Mouse (Mus musculus) kidney, embryonic 15.5 days (tissue): ENCODE measurements at regions not wholly inside any gene's neighbourhood (a gene's known extent, or its start where the extent isn't known, plus 50 kb on each side); places are given as distances from the start of the nearest gene placed in this dataset.

ENCODE experiments used
- ATAC-seq: fragments of 200-750 bp; cut with Nextera tagmentation; replicated peaks from 2 replicates; pipeline ENCODE4 v1.8.0; 2017; ENCODE audit warnings: moderate TSS enrichment; ENCODE audit not compliant: low FRiP score
- H3K27ac ChIP-seq: fragments of 300-500 bp; sonication (generic); 2 replicates; pipeline ENCODE4 v1.5.1; 2015; ENCODE audit warnings: mild to moderate bottlenecking, inconsistent platforms
- H3K27me3 ChIP-seq: fragments of 300-500 bp; sonication (generic); 2 replicates; pipeline ENCODE4 v1.6.1; 2015; ENCODE audit warnings: inconsistent platforms
- H3K36me3 ChIP-seq: fragments of 300-500 bp; sonication (generic); 2 replicates; pipeline ENCODE4 v1.6.1; 2015; ENCODE audit warnings: inconsistent platforms
- H3K4me1 ChIP-seq: fragments of 300-500 bp; sonication (generic); 2 replicates; pipeline ENCODE4 v1.6.1; 2015; ENCODE audit warnings: inconsistent platforms
- H3K4me2 ChIP-seq: fragments of 300-500 bp; sonication (generic); 2 replicates; pipeline ENCODE4 v1.6.1; 2015; ENCODE audit warnings: moderate library complexity, mild to moderate bottlenecking, inconsistent platforms
- H3K4me3 ChIP-seq: fragments of 300-500 bp; sonication (generic); replicated peaks from 2 replicates; pipeline ENCODE4 v1.5.1; 2015; ENCODE audit warnings: mild to moderate bottlenecking, inconsistent platforms
- H3K9ac ChIP-seq: fragments of 300-500 bp; sonication (generic); 2 replicates; pipeline ENCODE4 v1.6.1; 2015; ENCODE audit warnings: mild to moderate bottlenecking, inconsistent platforms
- H3K9me3 ChIP-seq: fragments of 300-500 bp; sonication (generic); replicated peaks from 2 replicates; pipeline ENCODE4 v1.6.1; 2016; ENCODE audit warnings: inconsistent platforms
- whole genome bisulfite sequencing: fragments of 180-500 bp; shearing (Covaris S2); methylation state at CpG from one replicate; pipeline ENCODE4 v1.1.7; 2015; ENCODE audit warnings: mixed read lengths; 5-methylcytosine and 5-hydroxymethylcytosine counted together

DNA sequence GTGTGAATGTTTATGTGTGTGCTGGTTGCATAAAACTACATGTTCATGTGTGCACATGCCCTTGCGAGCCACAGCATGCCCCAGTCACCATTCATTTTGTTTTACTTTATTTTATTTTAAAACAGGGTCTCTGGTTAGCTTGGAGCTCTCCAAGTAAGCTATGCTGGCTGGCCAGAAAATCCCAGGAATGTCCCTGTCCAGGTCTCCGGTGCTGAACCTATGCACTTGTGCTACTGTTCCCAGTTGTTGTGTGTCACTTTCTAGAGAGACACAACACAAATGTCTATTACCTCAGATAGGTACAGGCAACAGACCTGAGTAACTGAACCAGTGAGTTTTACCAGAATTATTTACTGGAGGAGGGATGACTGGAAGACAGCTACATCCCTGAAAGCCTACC lies 530.4 kb upstream of the Castor2 start:
- no peaks in the 10 kb centered on the region for H3K9me3 ChIP-seq
- 85% methylated on average over 2 of the region's 2 CpGs for WGBS
- ATAC-seq: no peak
- H3K4me3 ChIP-seq: no peak overlapping the region
- H3K4me2 ChIP-seq: no peak overlapping the region
- no peak overlapping the region for H3K9ac ChIP-seq
- no peak overlapping the region for H3K27ac ChIP-seq
- H3K36me3 ChIP-seq: no peaks in the 10 kb centered on the region
- no peaks in the 10 kb centered on the region for H3K27me3 ChIP-seq
- no peaks in the 10 kb centered on the region for H3K4me1 ChIP-seq

DNA sequence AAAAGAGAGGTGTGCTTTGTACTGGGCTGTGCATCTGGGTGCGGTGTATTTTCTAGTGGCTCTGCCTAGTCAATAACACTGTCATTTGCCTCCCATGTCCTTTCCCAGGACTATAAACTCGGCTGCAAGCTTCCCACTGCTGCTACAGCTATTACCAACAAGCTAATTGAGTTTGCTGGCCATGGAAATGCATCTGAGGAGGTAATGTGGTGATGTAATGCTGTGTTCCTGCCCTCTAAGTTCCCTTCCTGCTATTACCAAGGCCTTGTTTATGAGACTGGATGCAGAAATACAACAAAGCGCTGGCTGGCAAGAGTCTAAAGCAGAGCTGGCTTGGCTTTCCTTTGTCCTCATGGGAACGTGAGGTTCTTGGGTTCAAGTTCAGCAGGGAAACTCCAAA lies 533.0 kb upstream of the Castor2 start:
- no peak for ATAC-seq
- WGBS: 65% methylated on average over 4 of the region's 4 CpGs
- H3K27me3 ChIP-seq: no peaks in the 10 kb centered on the region

DNA sequence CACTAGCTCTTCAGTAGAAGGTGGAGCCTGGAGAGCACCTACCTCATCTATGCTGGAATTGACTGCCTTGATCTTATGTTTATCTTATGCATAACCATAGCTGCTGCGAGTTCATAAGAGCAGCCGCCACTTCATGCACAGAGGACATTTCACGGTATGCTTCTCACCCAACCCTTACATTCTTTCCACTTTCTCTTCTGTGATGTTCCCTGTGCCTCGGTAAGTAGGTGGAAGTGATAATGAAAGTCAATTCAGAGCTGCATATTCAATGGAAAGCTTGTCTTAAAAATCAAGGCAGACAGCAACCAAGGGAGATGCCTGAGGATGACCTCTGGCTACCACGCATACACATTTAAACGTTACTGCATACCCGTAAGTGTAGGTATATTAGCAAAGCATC lies 548.9 kb upstream of the Castor2 start:
- H3K4me2 ChIP-seq: no peak overlapping the region
- no peaks in the 10 kb centered on the region for H3K9me3 ChIP-seq
- H3K9ac ChIP-seq: no peak overlapping the region
- no peak for ATAC-seq
- no peak overlapping the region for H3K4me3 ChIP-seq
- no peaks in the 10 kb centered on the region for H3K27me3 ChIP-seq
- no peaks in the 10 kb centered on the region for H3K36me3 ChIP-seq
- H3K27ac ChIP-seq: no peak overlapping the region
- 85% methylated on average over 7 of the region's 7 CpGs for WGBS
- no peaks in the 10 kb centered on the region for H3K4me1 ChIP-seq

More for the DNA sequence above, 533.0 kb upstream of the Castor2 start:
- no peaks in the 10 kb centered on the region for H3K9me3 ChIP-seq
- H3K4me1 ChIP-seq: no peaks in the 10 kb centered on the region
- no peaks in the 10 kb centered on the region for H3K36me3 ChIP-seq
- no peak overlapping the region for H3K4me3 ChIP-seq
- H3K4me2 ChIP-seq: no peak overlapping the region
- no peak overlapping the region for H3K9ac ChIP-seq
- no peak overlapping the region for H3K27ac ChIP-seq

DNA sequence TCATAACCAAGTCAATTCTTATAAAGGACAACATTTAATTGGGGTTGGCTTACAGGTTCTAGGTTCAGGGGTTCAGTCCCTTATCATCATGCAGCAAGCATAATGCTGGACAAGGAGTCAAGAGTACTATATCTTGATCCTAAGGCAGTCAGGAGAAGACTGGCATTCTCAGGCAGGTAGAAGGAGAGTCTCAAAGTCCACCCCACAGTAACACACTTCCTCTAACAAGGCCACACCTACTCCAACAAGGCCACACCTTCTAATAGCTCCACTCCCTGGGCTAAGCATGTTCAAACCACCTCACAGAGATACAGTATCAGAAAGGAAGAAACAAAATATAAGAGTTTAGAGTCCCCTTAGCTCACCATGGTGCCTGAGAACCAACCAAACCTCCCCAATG lies 557.3 kb upstream of the Castor2 start:
- no peaks in the 10 kb centered on the region for H3K27me3 ChIP-seq
- no peak overlapping the region for H3K9ac ChIP-seq
- no peaks in the 10 kb centered on the region for H3K36me3 ChIP-seq
- H3K4me2 ChIP-seq: no peak overlapping the region
- no peaks in the 10 kb centered on the region for H3K4me1 ChIP-seq
- no peak overlapping the region for H3K4me3 ChIP-seq
- H3K9me3 ChIP-seq: no peaks in the 10 kb centered on the region
- no peak for ATAC-seq
- no peak overlapping the region for H3K27ac ChIP-seq

DNA sequence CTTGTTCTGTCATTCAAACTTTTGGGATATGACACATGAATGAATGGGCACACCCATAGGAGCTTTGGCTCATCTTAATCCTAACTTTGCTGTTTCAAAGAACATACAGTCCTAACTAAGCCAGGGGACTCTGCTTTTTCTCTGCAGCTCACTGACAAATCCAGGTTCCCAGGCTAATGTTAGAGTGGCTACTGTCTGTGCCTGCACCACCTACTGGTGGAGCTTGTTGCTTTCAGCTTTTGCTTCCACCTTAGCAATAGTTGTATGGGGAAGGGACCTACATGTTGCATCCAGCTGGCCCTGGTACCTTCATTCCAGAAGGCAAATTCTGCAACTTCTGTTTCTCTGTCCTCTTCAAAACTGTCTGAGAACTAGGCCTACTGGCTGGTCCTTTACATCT lies 566.8 kb upstream of the Castor2 start:
- no peak overlapping the region for H3K9ac ChIP-seq
- no peaks in the 10 kb centered on the region for H3K9me3 ChIP-seq
- ATAC-seq: no peak

DNA sequence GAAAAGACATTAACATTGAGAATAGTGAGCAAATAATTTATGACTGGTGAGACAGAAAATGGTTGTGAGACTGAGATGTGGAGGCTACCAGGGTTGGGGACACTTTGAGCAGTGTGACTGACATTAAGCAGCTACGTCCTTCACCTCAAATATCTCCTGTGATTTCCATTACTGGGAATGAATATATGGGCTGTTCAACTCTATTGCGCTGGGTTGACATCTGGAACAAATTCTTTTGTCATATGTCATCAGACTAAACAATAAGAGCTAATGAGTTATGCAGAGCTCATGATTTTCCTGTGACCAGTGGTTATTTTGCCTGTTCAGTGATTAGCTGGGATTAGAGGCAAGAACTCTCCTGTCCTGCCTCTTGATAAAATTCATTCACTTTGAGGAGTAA lies 593.9 kb upstream of the Castor2 start:
- Histone ChIP-seq H3K4me3 (no peak overlapping the region), H3K27me3 (no peaks in the 10 kb centered on the region), H3K4me2 (no peak overlapping the region), H3K36me3 (no peaks in the 10 kb centered on the region), H3K4me1 (no peaks in the 10 kb centered on the region), H3K9ac (no peak overlapping the region), H3K27ac (no peak overlapping the region), H3K9me3 (no peaks in the 10 kb centered on the region)
- WGBS: 60% methylated on average over 2 of the region's 2 CpGs
- ATAC-seq: no peak

More for the DNA sequence above, 566.8 kb upstream of the Castor2 start:
- Histone ChIP-seq H3K27ac (no peak overlapping the region), H3K27me3 (no peaks in the 10 kb centered on the region), H3K36me3 (no peaks in the 10 kb centered on the region), H3K4me1 (no peaks in the 10 kb centered on the region), H3K4me3 (no peak overlapping the region), H3K4me2 (no peak overlapping the region)

DNA sequence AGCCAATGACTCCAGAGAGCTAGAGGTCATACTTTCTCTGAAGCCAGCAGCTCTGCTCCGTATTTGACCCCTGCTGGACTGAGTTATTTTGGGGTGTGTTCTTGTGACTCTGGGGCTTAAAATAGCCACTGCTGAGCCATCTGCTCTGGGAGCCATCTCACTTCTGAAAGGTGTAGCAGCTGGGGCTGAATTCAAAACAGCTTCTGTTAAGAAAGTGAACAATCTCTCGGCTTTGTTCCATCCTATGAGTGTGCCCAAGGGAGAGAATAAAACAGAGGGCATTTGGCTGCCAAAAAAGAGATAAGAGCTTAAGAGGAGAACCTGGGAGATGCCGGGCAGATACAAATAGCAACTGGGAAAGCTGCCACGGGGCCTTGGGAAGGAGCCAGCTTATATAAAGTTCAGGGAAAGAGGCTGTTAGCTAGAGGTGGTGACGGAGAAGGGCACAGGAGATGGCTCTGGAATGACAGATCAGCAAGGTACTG lies 611.7 kb upstream of the Castor2 start:
- no peaks in the 10 kb centered on the region for H3K27me3 ChIP-seq
- ATAC-seq: no peak
- H3K4me3 ChIP-seq: no peak overlapping the region
- H3K36me3 ChIP-seq: no peaks in the 10 kb centered on the region
- H3K4me1 ChIP-seq: no peaks in the 10 kb centered on the region
- no peak overlapping the region for H3K27ac ChIP-seq
- no peaks in the 10 kb centered on the region for H3K9me3 ChIP-seq
- H3K9ac ChIP-seq: no peak overlapping the region
- 51% methylated on average over 5 of the region's 5 CpGs for WGBS
- no peak overlapping the region for H3K4me2 ChIP-seq

DNA sequence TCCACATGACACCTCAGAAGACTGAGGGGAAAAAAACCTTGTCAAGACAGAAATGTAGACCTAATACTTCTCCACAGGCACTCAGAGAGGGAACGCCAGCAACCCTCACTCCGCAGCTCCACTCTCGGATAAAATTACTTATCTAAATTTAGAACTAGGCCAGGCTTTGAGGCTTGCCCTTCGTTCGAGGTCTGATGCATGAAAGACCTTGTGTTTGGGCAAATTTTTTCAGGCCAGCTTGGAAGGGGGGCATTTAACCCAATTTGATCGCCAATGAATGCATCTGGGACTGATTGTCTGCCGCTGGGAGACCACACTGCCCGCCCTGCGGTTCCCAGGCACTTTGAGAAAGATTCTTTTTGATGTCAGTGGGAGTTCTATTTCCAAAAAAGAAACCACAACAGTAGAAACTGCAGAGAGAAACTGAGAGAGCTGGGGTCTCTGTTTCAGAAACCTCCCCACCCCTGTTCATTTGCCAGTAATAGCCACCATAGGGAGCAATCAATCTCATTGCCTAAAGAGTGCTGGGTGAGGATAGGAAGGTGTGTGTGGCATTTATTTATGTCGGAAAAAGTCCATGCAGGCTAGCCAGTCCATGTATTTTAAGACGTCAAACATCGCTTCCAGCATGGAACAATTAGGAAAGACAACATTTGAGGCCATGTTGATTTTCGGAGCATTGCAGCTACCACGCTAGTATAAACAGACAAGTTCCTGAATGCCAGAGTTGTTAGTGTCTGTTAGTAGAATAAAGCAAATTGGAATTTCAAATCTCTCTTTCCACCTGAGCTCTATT lies 617.0 kb upstream of the Castor2 start:
- H3K9ac ChIP-seq: no peak overlapping the region
- 74% methylated on average over 14 of the region's 14 CpGs for WGBS
- H3K4me1 ChIP-seq: no peaks in the 10 kb centered on the region
- no peak for ATAC-seq
- H3K36me3 ChIP-seq: no peaks in the 10 kb centered on the region
- H3K4me2 ChIP-seq: no peak overlapping the region
- no peaks in the 10 kb centered on the region for H3K9me3 ChIP-seq
- H3K4me3 ChIP-seq: no peak overlapping the region
- H3K27me3 ChIP-seq: no peaks in the 10 kb centered on the region
- H3K27ac ChIP-seq: no peak overlapping the region

DNA sequence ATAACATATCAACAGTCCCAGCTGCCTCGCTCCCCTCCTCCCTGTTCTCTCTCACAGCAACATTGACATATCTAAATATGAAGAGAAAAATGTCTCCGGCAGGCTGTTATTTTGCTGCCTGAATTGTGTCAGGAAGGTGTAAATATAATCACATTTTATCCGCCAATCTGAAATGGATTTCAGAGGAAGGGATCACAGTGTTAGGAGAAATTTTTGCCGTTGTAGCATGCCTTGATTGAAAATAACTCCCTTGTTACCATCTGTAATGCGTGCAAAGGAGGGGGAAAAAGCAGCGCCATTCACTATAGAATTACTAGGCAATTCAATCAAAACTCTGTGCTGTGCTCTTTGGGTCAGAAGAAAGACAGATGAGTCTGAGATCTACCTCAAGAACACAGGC lies 620.3 kb upstream of the Castor2 start:
- no peak for ATAC-seq
- WGBS: 87% methylated on average over 6 of the region's 6 CpGs
- no peak overlapping the region for H3K4me3 ChIP-seq
- no peaks in the 10 kb centered on the region for H3K36me3 ChIP-seq
- no peak overlapping the region for H3K9ac ChIP-seq
- H3K4me2 ChIP-seq: no peak overlapping the region
- no peaks in the 10 kb centered on the region for H3K9me3 ChIP-seq
- no peak overlapping the region for H3K27ac ChIP-seq
- no peaks in the 10 kb centered on the region for H3K4me1 ChIP-seq
- no peaks in the 10 kb centered on the region for H3K27me3 ChIP-seq

DNA sequence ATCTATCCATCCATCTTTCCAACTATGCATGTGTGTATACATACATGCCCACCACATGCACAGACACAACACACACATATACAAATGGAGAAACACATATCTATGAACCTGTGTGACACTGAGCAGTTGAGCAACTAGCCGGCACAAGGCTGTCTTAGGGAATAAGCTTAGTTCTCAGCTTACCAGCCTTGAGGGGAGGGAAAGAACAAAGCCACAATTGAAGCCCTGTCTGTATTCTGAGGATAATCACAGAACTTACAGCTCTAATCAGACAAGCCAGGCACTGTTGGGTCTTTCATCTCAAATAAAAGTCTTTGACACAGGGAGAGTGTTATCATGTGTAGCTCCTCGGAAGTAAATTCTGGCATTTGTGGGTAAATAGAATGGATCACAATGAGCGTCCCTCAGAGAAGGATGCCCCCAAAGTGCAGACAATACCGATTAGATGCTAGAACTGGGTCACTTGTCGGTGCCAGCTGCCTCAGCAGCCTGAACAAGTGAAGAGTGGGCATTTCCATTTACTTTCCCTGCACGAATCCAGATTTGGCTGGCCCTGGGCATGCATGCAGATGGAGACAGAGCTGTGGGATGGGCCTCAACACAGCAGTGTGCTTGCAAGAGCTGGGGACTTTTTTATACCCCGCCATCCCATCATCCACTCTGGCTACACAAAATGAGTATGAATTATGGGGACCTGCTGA lies 646.0 kb upstream of the Castor2 start:
- no peak for ATAC-seq
- 85% methylated on average over 7 of the region's 7 CpGs for WGBS

DNA sequence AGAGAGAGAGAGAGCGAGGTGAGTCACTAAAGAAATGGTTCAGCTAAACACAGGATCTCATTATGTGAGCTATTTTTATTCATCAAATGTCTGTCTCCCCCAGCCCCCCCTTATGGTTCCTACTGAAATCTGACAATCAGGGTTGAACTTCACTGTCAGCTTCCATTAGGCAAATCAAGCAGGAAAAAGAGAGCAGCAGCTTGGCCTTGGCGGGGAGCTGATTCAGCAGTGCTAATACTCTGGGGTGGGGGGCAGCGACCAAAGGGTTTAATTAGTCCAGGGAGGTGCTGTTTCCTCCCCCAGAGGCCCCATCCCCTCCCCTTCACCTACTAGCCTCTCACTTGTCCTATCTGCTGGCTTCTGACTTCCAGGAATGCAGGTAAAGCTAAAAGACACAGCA lies 649.6 kb upstream of the Castor2 start:
- Histone ChIP-seq H3K4me3 (no peak overlapping the region), H3K4me2 (no peak overlapping the region), H3K27me3 (no peaks in the 10 kb centered on the region), H3K27ac (no peak overlapping the region), H3K9me3 (no peaks in the 10 kb centered on the region), H3K4me1 (no peaks in the 10 kb centered on the region), H3K9ac (no peak overlapping the region), H3K36me3 (no peaks in the 10 kb centered on the region)
- 65% methylated on average over 3 of the region's 3 CpGs for WGBS
- ATAC-seq: no peak

More for the DNA sequence above, 646.0 kb upstream of the Castor2 start:
- Histone ChIP-seq H3K27ac (no peak overlapping the region), H3K9ac (no peak overlapping the region), H3K4me2 (no peak overlapping the region), H3K9me3 (no peaks in the 10 kb centered on the region), H3K4me3 (no peak overlapping the region), H3K27me3 (no peaks in the 10 kb centered on the region), H3K36me3 (no peaks in the 10 kb centered on the region), H3K4me1 (no peaks in the 10 kb centered on the region)

DNA sequence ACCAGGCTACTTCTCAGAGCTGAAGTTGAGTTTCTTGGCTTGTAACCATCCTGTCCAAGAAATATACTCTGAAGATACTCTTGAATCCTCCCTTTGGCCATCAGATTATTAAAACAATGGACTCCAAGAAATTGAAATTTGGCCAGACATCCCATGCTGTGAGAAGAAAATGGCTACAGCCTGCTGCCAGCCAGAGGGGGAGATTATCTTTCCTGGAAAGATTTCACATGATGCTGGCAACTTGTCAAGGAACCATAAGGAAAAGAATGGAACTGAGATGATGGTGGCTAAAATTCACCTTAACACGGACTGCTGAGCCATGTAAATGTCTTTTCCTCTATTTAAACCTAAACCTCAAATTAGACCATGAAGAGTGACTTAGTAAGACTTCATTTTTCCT lies 698.7 kb upstream of the Castor2 start:
- no peak overlapping the region for H3K4me2 ChIP-seq
- H3K9me3 ChIP-seq: no peaks in the 10 kb centered on the region
- H3K27me3 ChIP-seq: no peaks in the 10 kb centered on the region
- no peak overlapping the region for H3K9ac ChIP-seq
- H3K36me3 ChIP-seq: no peaks in the 10 kb centered on the region
- 51% methylated on average over 1 of the region's 1 CpGs for WGBS
- H3K4me1 ChIP-seq: no peaks in the 10 kb centered on the region
- H3K27ac ChIP-seq: no peak overlapping the region
- ATAC-seq: no peak
- no peak overlapping the region for H3K4me3 ChIP-seq
